Mouse (Mus musculus): ENCODE measurements at regions not wholly inside any gene's neighbourhood (a gene's known extent, or its start where the extent isn't known, plus 50 kb on each side); places are given as distances from the start of the nearest gene placed in this dataset.

DNA sequence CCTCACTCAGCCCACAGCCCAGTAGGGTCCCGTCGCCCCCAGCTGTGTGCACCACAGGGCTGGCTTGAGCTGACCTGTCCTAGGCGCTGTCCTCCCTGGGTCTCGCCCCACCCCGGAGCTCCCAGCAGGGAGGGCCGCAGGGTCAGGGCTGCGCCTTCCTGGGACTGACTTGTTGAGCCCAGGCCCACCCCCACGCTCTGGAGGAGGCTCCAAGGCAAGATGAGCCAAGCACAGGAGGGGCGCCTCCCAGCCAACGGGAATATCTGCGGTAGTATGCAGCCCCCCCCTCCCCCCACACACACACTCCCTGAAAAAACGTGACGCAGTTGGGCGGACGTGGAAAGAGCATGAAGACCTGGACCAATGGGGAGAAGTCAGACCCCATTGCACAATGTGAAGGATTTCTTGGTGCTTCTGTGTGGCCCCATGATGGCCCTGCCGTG lies 51.8 kb upstream of the Gm11084 start:
- no peak for TF ChIP-seq CTCF (IDR thresholded peaks at IDR 0.05; ENCODE audit: low read depth, low read length)
- TF ChIP-seq POLR2A (IDR thresholded peaks at IDR 0.05; ENCODE audit: insufficient read depth, low read length), result peak; percentile 15
- peak; percentile 80; the same call in 1 of the 2 replicates for TF ChIP-seq EP300 (IDR thresholded peaks at IDR 0.05; ENCODE audit: insufficient read depth, low read depth, low read length)

Data from ES-Bruce4 (cell line).